In the genomic region with DNA sequence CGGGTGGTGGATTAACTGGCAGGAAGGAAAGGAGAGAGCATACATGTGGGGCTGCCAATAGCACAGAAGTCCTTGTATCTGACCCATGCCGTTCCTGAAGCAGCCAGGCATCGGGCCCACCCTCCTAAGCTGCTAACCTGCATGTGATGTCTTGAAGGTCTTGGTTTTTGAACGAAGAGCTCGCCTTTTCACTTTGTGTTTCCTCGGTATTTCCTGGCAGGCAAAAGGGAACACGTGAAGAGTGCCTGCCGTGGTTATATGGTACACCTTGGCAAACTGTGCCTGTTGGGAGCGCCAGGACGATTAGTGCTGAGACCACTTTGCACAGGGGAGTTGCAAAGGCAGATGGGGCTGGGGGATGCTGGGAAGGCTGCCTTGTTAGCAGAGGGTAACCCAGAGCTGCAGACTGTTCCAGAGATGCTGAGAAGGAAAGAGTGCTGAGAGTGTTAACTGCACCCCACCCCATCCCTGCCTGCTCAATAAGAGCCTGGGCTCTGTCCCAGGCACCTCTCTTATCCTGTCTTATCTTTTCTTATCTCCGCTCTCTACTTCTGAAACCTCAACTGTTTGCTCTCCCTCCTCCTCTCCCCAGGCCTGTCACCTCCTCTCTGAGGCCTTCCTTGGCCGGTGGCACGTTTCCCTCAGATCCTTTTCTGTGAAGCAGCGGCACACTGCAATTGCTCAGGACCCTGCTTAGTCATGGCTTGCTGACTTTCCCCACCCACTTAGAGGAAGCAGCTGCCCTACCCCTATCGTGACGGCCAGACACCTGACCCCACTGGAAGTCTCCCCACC, we compare ENCODE assay signal across 11 mouse cellular contexts. TPM values are rescaled to one million over a fixed set of nuclear protein-coding genes. Genes with fewer than 3 reads are reported as not detected.
DNase-seq lines count a peak whose midpoint lies in the region; ATAC-seq and TF ChIP-seq lines count a peak whose summit lies in the region.
"Had no signal": no experiment of that assay in that cellular context is flagged by ENCODE, and none has a peak within 500 bp of the region (broad histone marks: within the 10 kb centered on the region; RNA-seq: fewer than 3 reads in every experiment).

No protein-coding gene starts in this region.

- no peak overlapping the region for H3K27ac ChIP-seq in kidney, embryonic 14.5 days (ENCODE audit: low read depth, low read length)
- no peak overlapping the region for H3K27ac ChIP-seq in bone marrow macrophage, adult 2 months (ENCODE audit: insufficient read depth, low read depth, low read length)
- no peak overlapping the region for H3K27ac ChIP-seq in hindbrain, postnatal 0 days

- no peaks in the 10 kb centered on the region for H3K36me3 ChIP-seq in kidney, embryonic 14.5 days (ENCODE audit: control insufficient read depth, insufficient read depth, low read length)
- H3K36me3 ChIP-seq in E14TG2a.4 (ENCODE audit: insufficient read depth, low read length) (no peaks in the 10 kb centered on the region), myocyte (ENCODE audit: control insufficient read depth, insufficient read depth) (no peaks in the 10 kb centered on the region)
- no peaks in the 10 kb centered on the region for H3K36me3 ChIP-seq in hindbrain, postnatal 0 days (ENCODE audit: insufficient read depth, low read length)

- 0 out of 2 replicates have a peak, but pooled peaks have one; percentile 17 for ATAC-seq in kidney, embryonic 14.5 days (ENCODE audit: low FRiP score, low TSS enrichment)
- ATAC-seq in hindbrain, postnatal 0 days = no peak

- peaks cover 7% of the 10 kb centered on the region; the same call in 1 of the 2 replicates for H3K4me1 ChIP-seq in kidney, embryonic 14.5 days (ENCODE audit: control insufficient read depth, insufficient read depth, low read length)
- peaks cover 37% of the 10 kb centered on the region for H3K4me1 ChIP-seq in E14TG2a.4 (replicated peaks; ENCODE audit: low read depth, low read length)
- H3K4me1 ChIP-seq in bone marrow macrophage, adult 2 months (ENCODE audit: control insufficient read depth, insufficient read depth, low read length) = peaks cover 54% of the 10 kb centered on the region
- peaks cover 3% of the 10 kb centered on the region; the same call in 1 of the 2 replicates for H3K4me1 ChIP-seq in hindbrain, postnatal 0 days (ENCODE audit: insufficient read depth, low read length)

- 47% methylated on average over 16 of the region's 16 CpGs for WGBS in kidney, embryonic 14.5 days
- 44% methylated on average over 16 of the region's 16 CpGs for WGBS in hindbrain, postnatal 0 days

- TF ChIP-seq CTCF in E14TG2a.4 (conservative IDR thresholded peaks at IDR 0.05; ENCODE audit: low read length) = no peak
- TF ChIP-seq CTCF in bone marrow macrophage, adult 2 months (IDR thresholded peaks at IDR 0.05; ENCODE audit: low read depth, low read length) = no peak
- TF ChIP-seq CTCF in hindbrain, postnatal 0 days (IDR thresholded peaks at IDR 0.05; ENCODE audit: low read depth) = no peak

- H3K79me2 ChIP-seq in myocyte (ENCODE audit: control insufficient read depth, insufficient read depth) = no peaks in the 10 kb centered on the region

- H3K9ac ChIP-seq in kidney, embryonic 14.5 days (ENCODE audit: low read depth, low read length) = no peak overlapping the region
- no peak overlapping the region for H3K9ac ChIP-seq in hindbrain, postnatal 0 days (replicated peaks; ENCODE audit: low read length)

- H3K4me2 ChIP-seq in kidney, embryonic 14.5 days (replicated peaks; ENCODE audit: low read depth, low read length) = no peak overlapping the region; the same call in 1 of the 2 replicates
- peak overlapping the region; percentile 21 for H3K4me2 ChIP-seq in myocyte (ENCODE audit: low read depth)
- no peak overlapping the region for H3K4me2 ChIP-seq in hindbrain, postnatal 0 days (ENCODE audit: low read depth, low read length)

- no peak overlapping the region for H3K4me3 ChIP-seq in kidney, embryonic 14.5 days (ENCODE audit: low read length)
- H3K4me3 ChIP-seq in E14TG2a.4 (replicated peaks; ENCODE audit: low read length) = peak overlapping the region; percentile 60
- 0 out of 2 replicates have a peak overlapping the region, but pooled peaks have one; percentile 4 for H3K4me3 ChIP-seq in bone marrow macrophage, adult 2 months (ENCODE audit: insufficient read depth, low read length)
- no peak overlapping the region for H3K4me3 ChIP-seq in myocyte
- H3K4me3 ChIP-seq in hindbrain, postnatal 0 days (ENCODE audit: low read length) = no peak overlapping the region

- H3K27me3 ChIP-seq in kidney, embryonic 14.5 days (ENCODE audit: control insufficient read depth, insufficient read depth, low read length) = no peaks in the 10 kb centered on the region
- H3K27me3 ChIP-seq in E14TG2a.4 (ENCODE audit: insufficient read depth, low read length) (peaks cover 24% of the 10 kb centered on the region; the same call in 1 of the 2 replicates), myocyte (ENCODE audit: control insufficient read depth, insufficient read depth, insufficient read length) (no peaks in the 10 kb centered on the region)
- H3K27me3 ChIP-seq in hindbrain, postnatal 0 days (ENCODE audit: insufficient read depth, low read length) = no peaks in the 10 kb centered on the region

- no peak overlapping the region for H3ac ChIP-seq in myocyte (ENCODE audit: control insufficient read depth, insufficient read length)

- no peak for TF ChIP-seq POLR2A in bone marrow macrophage, adult 2 months (IDR thresholded peaks at IDR 0.05; ENCODE audit: borderline replicate concordance, low read depth, low read length)
- no peak for TF ChIP-seq POLR2A in myocyte (IDR thresholded peaks at IDR 0.05; ENCODE audit: insufficient read length, low read depth)

- no peaks in the 10 kb centered on the region for H3K9me3 ChIP-seq in kidney, embryonic 14.5 days (ENCODE audit: control insufficient read depth, low read length)
- peaks cover 9% of the 10 kb centered on the region; the same call in 1 of the 2 replicates for H3K9me3 ChIP-seq in E14TG2a.4 (ENCODE audit: low read length)
- H3K9me3 ChIP-seq in hindbrain, postnatal 0 days (ENCODE audit: low read length) = no peaks in the 10 kb centered on the region

- DNase-seq in kidney, postnatal 14 days = no peak
- DNase-seq in hindbrain, postnatal 0 days (ENCODE audit: low spot score) = no peak
- DNase-seq in cerebellum, adult 9-11 months = no peak
- DNase-seq: adrenal gland, adult 2 months; cerebellum, postnatal 36 days; gastrocnemius, postnatal 25 days; lung, adult 2 months had no signal

TF ChIP-seq in myocyte, 11 proteins besides CTCF, POLR2A, EP300 and RAD21:
- TF ChIP-seq MAX (IDR thresholded peaks at IDR 0.05; ENCODE audit: low read depth) = no peak
- peak in 1 of 3 experiments; percentile 46 for TF ChIP-seq MYOD1 (IDR thresholded peaks at IDR 0.05; ENCODE audit: control insufficient read depth in 1 of 3, insufficient read length in 2 of 3, low read depth in 2 of 3)

RNA-seq across cellular contexts. Expression of gene Etv3, which starts 13.0 kb away (rescaled TPM):
- polyA plus RNA-seq in kidney, embryonic 14.5 days (2014; fragmentation: Nextera tagmentation; extraction: Ambion mirVana) = 8.2 and 9.7 TPM in 2 replicates
- polyA plus RNA-seq in bone marrow macrophage, adult 2 months (2012; ENCODE audit: insufficient read depth, insufficient read length, missing spikeins) = 57.2 and 59.6 TPM in 2 replicates
- 4.6 TPM for polyA plus RNA-seq in myocyte (2012; fragmentation: generic; extraction: Trizol)
- 9.5 and 13.2 TPM in 2 replicates for total RNA-seq in hindbrain, postnatal 0 days (2014; rRNA removed)
- polyA plus RNA-seq in hindbrain, postnatal 0 days (2015; fragmentation: Nextera tagmentation; extraction: Ambion mirVana) = 7.2 and 7.7 TPM in 2 replicates

Comparison
In these comparisons a context has a peak if more than half of its experiments do, and no peak if none do; other contexts are left out.
1. H3K4me3 ChIP-seq: peak in E14TG2a.4 (single experiment) and bone marrow macrophage, adult 2 months (single experiment); none in kidney, embryonic 14.5 days (single experiment), myocyte (single experiment) and hindbrain, postnatal 0 days (single experiment).